Mouse (Mus musculus) liver, postnatal 0 days (tissue): ENCODE data around the gene Kcnmb4.

ENCODE experiments used
- CTCF ChIP-seq: sonication (generic); IDR thresholded peaks from 2 replicates; pipeline ENCODE4 v1.5.1; 2016; ENCODE audit warnings: antibody characterized with exemption, low read depth
- EP300 ChIP-seq: IDR thresholded peaks from 2 replicates; pipeline ENCODE4 v1.6.1; 2016; ENCODE audit warnings: antibody characterized with exemption, low read depth, mild to moderate bottlenecking

DNA sequence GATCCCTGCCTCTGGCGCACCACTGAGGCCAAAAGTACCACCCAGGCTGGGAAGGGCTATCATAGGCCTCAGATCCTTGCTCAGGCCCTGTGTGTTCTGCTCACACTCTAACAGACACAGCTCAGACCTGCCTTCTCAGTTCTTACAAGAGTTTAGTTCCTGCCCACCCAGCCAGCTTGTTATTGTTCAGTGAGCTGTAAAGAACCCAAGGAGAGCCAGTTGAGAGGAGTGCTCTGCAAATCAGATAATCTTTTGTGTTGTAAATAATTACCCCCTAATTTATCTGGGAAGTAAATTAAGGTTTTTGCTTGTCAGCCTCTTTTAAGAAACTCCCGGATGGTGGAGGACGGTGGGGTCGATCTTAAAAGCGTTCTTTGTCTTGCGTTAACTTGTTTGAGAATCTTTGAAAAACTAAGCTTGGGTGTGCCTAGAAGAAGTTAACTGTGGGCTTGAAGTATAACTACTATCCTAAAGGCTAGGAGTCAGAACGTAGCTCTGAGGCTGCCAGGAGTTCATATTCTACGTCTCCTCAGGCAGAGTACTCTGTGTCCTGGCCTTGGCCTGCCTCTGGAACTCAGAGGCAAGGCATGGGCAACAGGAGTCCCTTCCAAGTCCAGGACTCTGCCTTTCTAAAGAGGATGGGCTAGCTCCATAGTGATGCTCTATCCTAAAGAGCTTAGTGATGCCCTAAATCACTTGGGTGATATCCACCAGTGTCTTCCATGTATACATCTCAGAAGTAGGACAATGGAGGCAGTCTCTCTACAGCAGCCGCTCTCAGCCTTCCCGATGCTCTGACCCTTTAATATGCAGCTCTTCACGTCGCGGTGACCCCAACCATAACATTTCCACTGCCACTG, 90.6 kb downstream of the Kcnmb4 start:
- TF ChIP-seq CTCF (no peak), EP300 (no peak)
